Mouse (Mus musculus) CD4-positive helper T cell, adult 2 months (primary cell): ENCODE data around the gene Il1rn.

ENCODE experiments used
- DNase-seq: peaks from one replicate; pipeline ENCODE4 v3.0.0-alpha.2; 2012; ENCODE audit warnings: low read depth, missing footprints, low spot score

Il1rn gene

DNA sequence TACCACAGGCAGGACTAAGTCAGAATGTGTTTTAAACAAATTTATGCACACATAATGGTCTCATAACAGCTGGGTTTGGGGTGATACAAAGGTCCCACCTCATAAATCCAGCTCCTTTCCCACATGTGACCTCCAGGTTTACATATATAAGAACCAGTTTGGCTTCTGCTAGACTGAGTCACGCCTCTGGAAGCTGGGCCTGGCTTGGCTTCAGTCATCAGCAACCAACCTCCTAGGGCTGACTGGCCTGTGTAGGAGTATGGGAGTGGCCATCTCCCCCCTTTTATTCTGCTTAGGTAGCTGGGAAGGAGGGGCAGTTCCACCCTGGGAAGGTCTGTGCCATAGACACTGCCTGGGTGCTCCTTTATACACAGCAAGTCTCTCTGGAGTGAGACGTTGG is at the start of gene Il1rn:
TSS of gene Il1rn (plus strand) at position 309 of the 400 bp plus-strand sequence.
- DNase-seq, result no peak

DNA sequence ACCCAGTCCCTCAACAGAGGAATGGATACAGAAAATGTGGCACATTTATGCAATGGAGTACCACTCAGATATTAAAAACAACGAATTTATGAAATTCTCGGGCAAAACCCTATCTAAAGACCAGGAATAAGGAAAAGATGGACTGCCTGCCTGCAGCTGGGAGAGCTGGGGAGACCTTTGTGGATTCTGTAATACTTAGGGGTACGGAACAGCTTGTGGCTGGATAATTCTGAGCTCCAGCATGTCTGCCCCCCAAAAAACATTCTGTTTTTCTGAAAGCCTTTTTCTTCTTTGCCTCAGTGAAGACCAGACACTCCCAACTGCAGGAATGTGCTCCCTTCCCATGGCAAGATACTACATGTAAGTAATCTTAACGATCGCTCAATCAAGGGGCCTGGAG is 45.8 kb upstream of the Il1rn start, which contains the start of gene Il1f10:
TSS of gene Il1f10 (plus strand) at position 301 of the 400 bp plus-strand sequence.
- DNase-seq, result no peak

DNA sequence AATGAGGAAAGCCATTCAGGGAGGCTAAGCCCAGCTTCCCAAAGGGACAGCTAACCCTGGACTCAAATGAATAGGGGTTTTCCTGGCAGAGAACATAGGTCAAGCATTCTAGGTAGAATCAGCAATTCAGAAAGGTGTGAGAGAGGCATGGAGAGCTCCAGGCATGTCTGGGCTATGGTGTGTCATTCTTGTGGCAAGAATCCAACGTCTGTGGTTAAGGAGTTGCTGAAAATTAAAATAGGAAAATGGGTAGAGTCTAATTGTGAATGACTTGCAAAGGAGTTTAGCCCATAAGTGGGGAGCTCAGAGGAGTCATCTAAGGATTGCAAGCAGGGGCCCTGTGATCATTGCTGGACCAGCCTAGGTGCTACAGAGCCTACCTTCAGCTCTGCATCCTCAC is 42.0 kb upstream of the Il1rn start:
- no peak for DNase-seq

DNA sequence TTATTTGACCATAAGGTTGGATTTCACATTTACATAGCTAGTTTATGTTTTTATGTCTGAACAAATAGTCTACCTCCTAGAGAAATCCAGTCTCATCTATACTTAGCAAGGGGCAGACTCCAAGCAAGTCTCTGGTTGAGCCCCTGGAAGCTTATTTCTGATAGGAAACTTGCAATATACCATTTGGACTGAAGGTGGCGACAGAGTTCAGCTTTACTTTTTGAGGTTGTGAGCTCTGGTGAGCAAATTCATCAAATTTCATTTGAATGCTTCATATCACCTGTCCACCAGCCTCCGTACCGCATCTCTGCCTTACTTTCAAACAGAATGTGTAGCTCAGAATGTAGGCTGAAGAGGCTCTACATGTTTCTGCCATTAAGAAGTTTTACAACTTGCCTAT is 39.8 kb upstream of the Il1rn start:
- DNase-seq, result peak; percentile 46

DNA sequence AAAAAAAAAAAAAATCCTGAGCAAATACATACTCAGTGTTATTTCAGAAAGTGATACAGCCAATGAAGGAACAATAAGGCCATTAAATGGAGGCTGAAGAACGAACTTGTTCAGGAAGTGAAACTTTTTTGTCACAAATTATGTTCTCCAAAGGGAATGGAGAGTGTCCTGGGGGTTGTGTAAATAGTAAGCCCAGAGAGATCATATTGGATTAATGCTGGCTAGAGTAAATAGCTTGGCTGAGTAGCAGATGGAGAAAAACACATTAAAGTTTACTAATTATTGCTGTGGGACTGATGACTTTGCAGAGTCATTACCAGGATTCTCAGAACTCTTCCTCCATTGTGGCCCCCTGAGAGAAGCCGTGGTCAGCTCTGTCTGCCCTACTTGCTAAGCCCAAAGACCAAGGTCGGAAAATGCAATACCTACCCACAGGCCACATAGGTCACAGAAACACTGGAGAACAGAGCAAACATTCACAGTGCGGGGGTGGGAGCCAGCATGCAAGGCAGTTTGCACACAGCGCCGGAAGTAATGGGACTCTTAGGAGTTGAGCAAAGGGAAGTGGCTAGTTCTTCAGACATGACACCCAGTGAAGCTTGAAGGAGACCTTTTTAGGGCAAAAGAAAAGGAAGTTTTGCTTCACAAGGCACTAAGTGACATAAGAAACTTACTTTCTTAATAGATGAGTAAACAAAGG is 25.2 kb upstream of the Il1rn start:
- DNase-seq, result peak; percentile 8

DNA sequence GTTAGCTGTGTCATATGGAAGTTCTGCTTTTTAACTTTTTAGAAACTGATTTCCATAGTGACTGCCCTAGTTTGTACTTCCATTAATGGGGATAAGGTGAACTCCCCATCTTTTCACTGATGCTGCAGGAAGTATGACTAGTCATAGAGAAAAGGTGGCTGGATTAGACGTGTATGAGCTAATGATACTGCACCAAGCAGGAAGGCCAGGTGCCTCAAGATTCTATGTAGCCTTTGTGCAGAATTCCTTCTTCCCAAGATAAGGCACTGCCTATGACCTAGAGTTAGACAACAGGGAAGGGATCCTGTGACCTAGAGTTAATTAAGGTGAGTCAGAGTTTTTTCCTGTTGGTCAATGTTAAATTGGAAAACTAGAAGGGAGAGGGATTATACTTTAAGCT is 19.7 kb upstream of the Il1rn start:
- no peak for DNase-seq

DNA sequence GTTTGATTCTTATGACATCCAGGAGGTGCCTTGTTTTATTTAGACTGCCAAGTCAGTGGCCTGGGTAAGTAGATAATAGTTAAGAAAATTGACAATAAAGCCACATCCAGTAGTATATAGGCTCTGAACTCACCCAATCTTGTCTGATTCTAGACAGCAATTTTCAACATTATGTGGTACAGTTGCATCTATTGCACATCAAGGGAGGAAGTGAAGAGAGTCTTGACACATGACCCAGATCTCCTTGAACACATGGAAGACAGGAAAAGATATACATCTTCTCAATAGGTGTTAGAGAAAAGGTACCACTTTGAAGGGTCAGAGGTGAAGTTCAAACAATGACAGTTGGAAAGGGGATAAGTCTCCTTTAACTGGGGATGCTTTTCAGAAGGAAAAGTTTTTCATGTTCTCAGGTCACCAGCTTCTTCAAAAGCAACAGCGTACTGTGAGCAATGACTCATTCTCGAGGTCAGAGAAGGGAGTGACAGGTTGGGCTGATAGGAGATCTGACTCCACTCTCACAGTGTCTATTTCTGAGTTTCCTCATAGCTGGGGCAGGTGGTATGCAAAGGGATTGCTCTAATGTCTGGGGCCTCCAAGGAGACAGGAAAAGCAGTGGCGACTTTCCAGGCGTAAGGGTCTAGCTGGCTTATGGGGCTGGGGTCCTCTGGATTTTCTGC is 18.6 kb upstream of the Il1rn start:
- DNase-seq, result no peak

DNA sequence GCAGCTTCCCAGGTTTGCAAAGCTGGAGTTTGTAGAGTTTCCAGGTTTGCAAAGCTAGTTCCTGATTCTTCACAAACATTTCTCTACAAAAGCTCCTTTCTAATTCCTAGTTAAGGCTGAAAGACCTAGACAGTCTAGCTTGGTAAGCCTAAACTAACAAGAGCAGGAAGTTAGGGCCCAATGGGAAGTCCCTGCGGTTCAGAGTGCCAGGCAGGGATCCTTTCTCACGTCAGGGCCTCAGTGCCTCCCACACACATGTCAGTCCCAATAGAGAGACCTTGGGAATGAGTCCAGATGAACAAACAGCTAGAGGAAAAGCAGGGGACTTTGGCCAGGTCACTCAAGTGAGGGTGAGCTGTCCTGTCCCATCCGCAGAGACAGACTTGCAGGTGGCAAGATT is 1.3 kb upstream of the Il1rn start:
- DNase-seq, result no peak

DNA sequence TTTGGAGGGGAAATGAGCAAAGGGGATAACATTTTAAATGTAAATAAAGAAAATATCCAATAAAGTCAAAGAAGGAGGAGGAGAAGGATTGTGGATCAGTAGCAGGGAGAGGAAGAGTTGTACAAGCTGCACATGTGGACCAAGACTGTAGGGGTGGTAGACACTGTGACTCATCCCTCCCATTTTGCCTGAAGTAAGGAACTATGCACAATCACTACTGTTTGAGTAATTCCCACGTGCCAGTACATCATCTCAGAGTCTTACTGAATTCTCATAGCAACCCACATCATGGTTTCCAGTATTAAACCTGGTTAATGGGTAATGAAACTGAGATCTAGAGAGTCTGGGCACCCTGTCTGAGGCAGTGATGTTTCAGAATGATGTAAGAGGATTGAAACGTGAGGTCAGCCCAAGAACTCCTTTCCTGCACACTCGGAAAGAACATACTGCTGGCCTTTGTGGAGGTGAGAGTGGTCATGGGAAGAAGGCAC is 4.8 kb downstream of the Il1rn start:
- no peak for DNase-seq

DNA sequence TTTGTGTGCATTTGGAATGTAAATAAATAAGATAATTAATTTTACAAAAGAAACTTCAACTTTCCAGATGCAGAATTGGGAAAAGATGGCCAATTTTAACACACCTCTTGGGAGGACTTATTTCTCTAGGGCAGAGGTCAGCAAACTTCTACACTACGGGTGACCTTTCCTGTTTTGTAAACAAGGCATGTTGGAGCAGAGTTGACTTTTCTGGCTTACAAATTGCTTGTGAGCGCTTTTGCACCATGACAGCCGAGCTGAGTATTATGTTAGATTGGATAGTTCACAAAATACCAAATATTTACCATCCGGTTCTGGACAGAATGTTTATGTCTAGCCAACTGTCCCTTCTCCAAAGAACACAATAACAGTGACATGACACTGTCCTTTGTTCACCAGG is 8.0 kb downstream of the Il1rn start:
- DNase-seq, result no peak

DNA sequence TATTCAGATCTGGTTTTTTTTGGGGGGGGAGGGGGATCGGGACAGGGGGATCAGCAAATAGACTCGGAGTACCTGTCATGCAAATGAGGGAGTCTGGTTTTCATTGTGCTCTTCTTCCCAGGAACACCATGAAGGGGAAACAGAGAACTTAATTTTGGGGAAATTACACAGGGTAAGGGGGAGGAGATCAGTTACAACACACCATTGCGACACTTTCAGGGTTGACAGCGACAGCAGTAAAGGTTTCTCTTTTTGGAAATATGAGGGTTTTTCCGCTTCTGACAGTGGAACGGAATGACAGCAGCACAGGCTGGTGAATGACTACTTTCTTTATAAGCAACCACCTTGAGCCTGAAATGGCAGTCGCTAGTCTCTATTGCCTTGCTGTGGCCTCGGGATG is 8.4 kb downstream of the Il1rn start:
- DNase-seq, result no peak

DNA sequence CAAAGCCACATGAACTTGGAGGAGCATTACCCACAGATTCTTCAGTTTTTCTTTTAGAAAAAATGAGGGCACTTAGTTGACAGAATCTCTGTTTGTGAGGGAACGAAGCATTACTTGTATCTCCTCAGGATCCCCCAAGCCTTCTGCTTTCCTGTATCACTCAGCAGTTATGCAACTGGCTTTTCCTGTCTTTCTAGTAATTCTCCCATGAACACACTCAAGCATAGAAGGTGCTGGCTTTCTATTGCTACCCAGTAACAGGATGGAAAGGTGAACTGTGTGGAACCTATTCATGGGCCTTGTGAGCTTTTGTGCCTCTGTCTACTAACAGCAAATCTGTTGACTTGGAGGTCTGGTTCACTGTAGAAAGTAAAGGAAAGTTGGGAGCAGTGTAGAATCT is 11.3 kb downstream of the Il1rn start:
- DNase-seq, result no peak

DNA sequence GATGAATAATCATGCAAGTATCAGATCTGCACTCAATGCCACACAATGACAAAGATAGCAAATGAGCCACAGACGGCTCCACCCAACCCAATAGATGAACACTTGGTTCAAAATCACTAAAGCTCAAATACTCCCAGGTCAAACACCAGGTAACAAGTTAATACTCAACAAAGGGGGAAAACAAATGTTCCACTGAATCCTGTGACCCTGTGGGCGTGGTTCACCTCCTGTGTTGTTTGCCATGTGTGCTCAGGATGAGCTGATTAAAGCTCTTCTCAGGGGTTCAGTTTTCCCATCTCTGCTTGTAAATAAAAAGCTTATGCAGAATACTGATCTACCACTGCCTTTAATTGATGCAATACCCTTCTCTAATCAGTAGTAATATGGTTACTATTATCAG is 14.5 kb downstream of the Il1rn start:
- no peak for DNase-seq

DNA sequence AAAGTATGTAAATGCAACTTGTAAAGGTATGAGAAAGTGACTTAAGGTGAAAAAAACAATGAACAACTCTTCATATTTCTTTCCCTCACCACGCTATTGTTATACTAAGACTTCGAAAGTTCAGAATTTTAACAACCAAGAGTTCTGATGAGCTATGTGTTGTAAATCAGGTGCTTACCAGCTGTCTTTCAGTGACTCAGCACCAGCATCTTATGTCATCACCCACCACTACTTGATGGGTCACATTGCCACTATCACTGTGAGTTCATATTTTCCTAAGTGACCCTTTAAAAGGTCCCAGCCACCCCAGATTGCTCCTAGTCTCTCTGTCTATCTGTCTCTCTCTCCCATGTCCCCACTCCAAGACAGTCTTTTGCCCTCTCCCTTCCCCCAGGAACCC is 16.4 kb downstream of the Il1rn start:
- DNase-seq, result no peak

DNA sequence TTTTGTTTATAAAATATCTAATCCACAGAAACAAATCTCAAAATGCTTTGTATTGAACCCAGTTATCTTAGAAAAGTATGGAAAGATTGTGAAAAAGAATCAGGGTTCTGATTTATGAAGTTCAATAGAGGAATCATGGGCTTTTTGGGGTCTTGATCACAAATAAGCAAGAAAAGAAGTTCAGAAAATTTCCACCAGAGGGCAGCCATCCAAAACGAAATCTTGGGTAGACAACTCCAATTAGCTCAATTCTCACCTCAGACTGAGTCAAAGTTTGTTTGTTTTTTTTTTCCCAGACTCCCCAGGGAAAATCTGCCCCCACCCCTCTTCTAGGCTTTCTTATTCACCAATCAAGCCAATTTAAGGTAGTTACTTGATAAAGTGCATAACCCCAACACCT is 21.0 kb downstream of the Il1rn start:
- peak; percentile 55 for DNase-seq

DNA sequence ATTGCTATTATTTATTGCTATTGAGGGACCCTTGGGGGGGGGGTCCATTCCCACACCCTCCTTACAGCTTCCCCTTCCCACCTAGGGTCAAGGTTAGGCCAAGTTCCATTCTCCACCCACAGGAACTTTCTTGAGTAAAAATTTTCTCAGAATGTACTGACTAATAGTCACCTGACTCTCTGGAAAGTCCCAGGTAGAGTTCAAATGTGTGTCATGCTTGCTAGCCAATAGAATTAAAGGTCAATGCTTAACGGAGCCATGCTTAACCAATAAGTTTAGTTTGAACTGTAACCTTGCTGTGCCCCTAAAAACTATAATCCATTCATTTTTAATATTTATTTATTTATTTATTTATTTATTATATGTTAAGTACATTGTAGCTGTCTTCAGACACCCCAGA is 22.7 kb downstream of the Il1rn start:
- peak; percentile 32 for DNase-seq

DNA sequence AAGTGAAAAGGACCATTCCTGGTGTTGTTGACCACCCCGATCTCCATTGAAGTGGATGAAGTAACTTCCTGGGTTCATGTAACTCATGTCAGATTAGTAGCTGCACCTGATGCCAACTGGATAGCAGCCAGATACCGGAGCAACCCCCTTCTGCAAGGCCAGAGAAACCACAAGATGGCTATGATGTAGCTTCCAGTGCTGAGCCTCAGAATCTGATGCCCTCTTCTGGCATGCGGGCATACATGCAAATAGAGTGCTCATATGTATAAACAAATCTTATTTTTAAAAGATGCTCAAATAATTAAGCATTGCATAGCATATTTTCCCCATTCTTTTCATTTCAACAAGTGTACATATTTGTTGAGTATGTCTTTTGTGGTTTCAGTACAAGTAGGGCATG is 27.2 kb downstream of the Il1rn start:
- no peak for DNase-seq

DNA sequence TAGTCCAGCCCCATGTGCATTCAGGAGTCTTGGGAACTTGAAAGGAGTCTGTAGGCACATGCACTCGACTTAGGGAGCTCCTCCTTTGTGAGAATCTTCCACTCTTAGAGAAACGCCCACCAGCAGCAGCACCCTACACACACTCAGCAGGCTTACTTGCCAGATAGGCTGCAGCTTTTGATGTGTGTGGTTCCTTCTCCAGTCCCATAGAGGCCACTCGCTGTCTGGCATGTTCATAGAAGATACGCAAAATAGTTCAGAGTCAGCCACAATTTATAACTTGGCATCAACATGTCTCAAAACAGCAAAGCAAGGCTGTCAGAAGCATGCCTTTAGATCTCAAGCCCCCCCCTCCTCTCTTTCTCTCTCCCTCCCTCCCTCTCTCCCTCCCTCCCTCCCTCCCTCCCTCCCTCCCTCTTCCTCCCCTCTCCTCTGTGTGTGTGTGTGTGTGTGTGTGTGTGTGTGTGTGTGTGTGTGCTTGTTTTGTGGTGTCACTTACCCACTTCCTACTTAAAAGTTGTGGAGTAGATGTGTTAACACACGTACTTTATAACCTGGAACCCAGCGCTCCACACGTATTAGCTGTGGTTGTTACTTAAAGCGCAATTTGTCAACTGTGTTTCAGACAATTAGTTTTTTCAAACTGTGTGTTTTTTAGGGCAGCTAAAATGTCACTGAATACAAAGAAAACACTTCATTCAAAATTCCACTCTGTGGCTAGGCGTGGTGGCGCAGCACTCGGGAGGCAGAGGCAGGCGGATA is 29.7 kb downstream of the Il1rn start:
- peak; percentile 52 for DNase-seq

DNA sequence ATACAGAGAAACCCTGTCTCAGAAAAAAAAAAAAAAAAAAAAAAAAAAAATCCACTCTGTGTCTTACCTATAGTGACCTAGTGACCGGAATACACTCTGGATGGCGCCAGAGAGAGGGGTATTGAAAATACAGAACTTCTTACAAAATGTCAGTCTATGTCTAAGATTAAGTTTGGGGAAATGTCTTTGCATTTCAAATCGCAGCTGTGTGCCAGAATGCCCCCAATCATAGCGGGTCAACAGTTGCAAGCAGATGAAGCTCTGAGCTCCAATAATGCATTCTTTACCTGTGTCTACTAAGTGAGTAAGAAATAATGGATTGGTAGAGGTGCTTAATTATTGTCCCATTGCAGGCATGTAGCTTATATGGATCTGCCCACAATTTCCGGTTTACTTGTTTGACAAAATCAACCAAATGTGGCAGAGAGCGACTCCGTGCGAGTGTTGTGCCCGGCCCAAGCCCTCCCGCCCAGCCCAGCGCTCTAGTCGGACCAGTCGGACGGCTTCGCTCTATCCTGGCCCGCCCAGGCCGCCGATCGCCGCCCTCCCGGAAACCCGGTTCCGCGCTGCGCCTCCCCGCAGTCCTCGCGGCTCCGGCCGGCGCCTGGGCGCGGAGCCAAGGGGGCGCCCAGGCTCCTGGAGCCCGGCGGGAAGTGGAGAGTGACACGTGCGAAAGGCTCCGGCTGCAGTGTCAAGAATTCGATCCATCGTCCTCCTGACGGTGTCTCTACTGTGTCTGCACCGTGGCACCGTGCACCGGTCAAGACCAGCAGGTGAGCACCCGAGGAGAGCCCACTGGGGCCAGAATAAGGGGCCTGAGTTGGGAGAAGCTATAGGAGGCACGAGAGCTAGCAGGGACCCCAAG is 30.6 kb downstream of the Il1rn start, which contains the start of gene Psd4:
TSS of gene Psd4 (plus strand) at position 551 of the 865 bp plus-strand sequence.
- DNase-seq, result peak; percentile 76

DNA sequence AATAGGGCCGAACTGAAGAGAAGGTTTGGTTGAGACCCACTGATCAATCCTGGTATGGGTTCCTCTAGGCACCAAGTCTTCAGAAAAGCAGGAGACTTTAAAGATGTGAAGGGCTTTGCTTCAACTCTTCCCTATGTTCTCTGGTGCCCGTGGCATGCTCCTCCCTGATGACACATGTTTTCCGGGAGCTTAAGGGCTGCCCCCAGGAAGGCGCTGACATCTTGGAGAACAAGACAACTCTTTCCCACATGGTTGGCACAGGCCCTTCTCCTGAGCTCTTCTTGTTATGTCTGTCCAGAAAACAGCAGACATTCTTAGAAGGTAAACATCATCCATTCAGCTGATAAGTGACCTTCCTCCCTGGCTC is 31.2 kb downstream of the Il1rn start:
- no peak for DNase-seq

DNA sequence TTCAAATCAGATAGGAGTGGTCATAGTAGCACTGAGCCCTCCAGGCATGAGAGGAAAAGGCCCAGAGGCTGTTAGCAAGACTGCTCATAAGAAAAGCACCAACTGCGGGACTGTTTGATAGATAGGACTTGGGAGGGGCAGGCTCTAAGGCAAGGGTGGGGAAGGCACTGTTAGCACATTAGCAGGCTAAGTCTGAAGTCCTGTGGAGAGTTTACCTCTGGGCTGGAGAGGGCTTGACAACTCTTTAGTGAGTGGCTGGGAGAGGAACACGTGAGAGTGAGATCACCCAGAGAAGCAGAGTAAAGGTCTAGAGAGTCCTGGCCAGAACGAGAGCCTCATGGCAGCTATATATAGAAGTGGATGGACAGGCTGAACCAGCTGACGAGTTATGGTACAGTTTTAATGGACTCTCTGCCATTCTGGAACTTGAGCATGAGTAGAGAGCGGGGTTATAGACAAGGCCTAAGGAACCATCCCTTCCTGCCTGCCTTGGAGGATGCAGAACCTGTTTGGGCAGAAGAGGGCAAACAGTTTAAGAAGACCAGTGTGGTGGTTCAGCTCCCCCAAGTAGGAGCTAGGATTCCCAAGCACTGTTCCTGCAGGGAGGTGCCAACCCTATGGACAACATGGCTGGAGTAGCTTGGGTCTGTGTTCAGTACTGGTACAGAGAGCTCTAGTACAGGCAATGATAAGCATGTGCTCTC is 42.2 kb downstream of the Il1rn start:
- no peak for DNase-seq
